Mouse (Mus musculus) kidney, embryonic 14.5 days (tissue): ENCODE measurements at regions not wholly inside any gene's neighbourhood (a gene's known extent, or its start where the extent isn't known, plus 50 kb on each side); places are given as distances from the start of the nearest gene placed in this dataset.

ENCODE experiments used
- ATAC-seq: fragments of 200-750 bp; cut with Nextera tagmentation; 2 replicates; pipeline ENCODE4 v1.8.0; 2017; ENCODE audit warnings: moderate number of reproducible peaks, mild to moderate bottlenecking, moderate TSS enrichment, moderate library complexity; ENCODE audit not compliant: low FRiP score, low TSS enrichment
- H3K27ac ChIP-seq: fragments of 300-500 bp; sonication (generic); 2 replicates; pipeline ENCODE4 v1.5.1; 2014; ENCODE audit warnings: low read depth, mild to moderate bottlenecking, low read length, moderate library complexity, mixed read lengths
- H3K27me3 ChIP-seq: fragments of 300-500 bp; sonication (generic); 2 replicates; pipeline ENCODE4 v1.6.1; 2014; ENCODE audit warnings: mild to moderate bottlenecking, low read length; ENCODE audit not compliant: control insufficient read depth, insufficient read depth
- H3K36me3 ChIP-seq: fragments of 300-500 bp; sonication (generic); 2 replicates; pipeline ENCODE4 v1.6.1; 2014; ENCODE audit warnings: low read length, mixed read lengths; ENCODE audit not compliant: control insufficient read depth, insufficient read depth
- H3K4me1 ChIP-seq: fragments of 300-500 bp; sonication (generic); 2 replicates; pipeline ENCODE4 v1.6.1; 2014; ENCODE audit warnings: low read length, mixed read lengths; ENCODE audit not compliant: control insufficient read depth, insufficient read depth
- H3K4me2 ChIP-seq: fragments of 300-500 bp; sonication (generic); replicated peaks from 2 replicates; pipeline ENCODE4 v1.6.1; 2014; ENCODE audit warnings: low read depth, mild to moderate bottlenecking, low read length
- H3K4me3 ChIP-seq: fragments of 300-500 bp; sonication (generic); 2 replicates; pipeline ENCODE4 v1.5.1; 2014; ENCODE audit warnings: mild to moderate bottlenecking, low read length
- H3K9ac ChIP-seq: fragments of 300-500 bp; sonication (generic); 2 replicates; pipeline ENCODE4 v1.6.1; 2014; ENCODE audit warnings: low read depth, mild to moderate bottlenecking, low read length, moderate library complexity
- H3K9me3 ChIP-seq: fragments of 300-500 bp; sonication (generic); 2 replicates; pipeline ENCODE4 v1.6.1; 2016; ENCODE audit warnings: low read length; ENCODE audit not compliant: control insufficient read depth
- WGBS: fragments of 180-500 bp; shearing (Covaris S2); extraction: QIAGEN DNeasy Blood & Tissue Kit; methylation state at CpG from one replicate; pipeline ENCODE4 v1.1.7; 2014; 5-methylcytosine and 5-hydroxymethylcytosine counted together

- peak; percentile 62; the same call in 1 of the 2 replicates for ATAC-seq
- Histone ChIP-seq H3K4me3 (no peak overlapping the region), H3K4me2 (no peak overlapping the region), H3K27ac (no peak overlapping the region), H3K27me3 (no peaks in the 10 kb centered on the region), H3K9ac (no peak overlapping the region), H3K4me1 (no peaks in the 10 kb centered on the region), H3K9me3 (no peaks in the 10 kb centered on the region), H3K36me3 (no peaks in the 10 kb centered on the region)
- WGBS: 56% methylated on average over 5 of the region's 5 CpGs
These were observed 51.7 kb upstream of the Slc35f5 start for GRCm38 (mm10) chr1:125508594-125509257.
